Mouse (Mus musculus) heart, postnatal 36 days (tissue): Measurements from ENCODE around the gene Cdk14. TPM values are rescaled to one million over a fixed set of nuclear protein-coding genes. Genes with fewer than 3 reads are reported as not detected.

ENCODE experiments used
- DNase-seq, 2 experiments: peaks; one replicate each; pipeline ENCODE4 v3.0.0; 2021 to 2022
- intact Hi-C: fragments of 180-260 bp; cut with DNase I; formaldehyde crosslinking; loops from one replicate; pipeline ENCODE4 v1.15.1; 2025
- total RNA-seq, 2 experiments: library from RNA; stranded (reverse); gene quantifications; 2 replicates each; pipeline ENCODE4 v1.2.3; 2021

The Cdk14 gene
- total RNA-seq, 2 experiments from 2014 or later: 8.6 to 10.6 TPM

DNA sequence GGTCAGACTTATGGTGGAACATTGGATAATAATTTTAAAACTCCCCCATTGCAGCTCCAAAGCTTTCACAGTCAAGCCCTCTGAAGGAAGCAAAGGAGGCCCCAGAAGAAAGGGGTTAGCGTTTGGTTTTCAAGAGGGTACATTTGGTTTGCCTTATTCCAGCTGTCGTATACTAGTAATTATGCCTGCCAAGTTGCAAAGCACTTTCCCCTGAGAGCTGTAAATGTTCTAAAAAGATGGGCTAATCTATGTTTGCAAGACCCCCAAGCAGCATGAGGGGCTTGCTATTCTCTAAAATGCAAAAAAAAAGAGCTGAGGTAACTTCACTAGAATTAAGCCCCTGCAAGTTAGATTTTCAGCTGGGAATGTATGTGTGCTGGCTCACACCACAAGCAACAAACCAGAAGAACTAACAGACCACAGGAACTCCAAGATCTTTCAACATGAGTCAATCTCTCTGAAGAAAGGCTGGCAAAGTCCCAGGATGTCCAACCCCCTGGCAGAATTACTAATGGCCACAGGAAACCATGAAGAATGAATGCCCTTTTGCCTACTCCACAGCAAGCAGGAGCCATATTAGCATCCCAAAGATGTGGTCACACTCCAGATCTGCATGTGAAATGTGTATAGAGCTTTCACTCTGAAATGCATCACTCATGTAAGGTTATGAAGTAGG, 99.5 kb downstream of the Cdk14 start:
- intact Hi-C loops: no loop called here
- peak; percentile 22 to 26 for DNase-seq

DNA sequence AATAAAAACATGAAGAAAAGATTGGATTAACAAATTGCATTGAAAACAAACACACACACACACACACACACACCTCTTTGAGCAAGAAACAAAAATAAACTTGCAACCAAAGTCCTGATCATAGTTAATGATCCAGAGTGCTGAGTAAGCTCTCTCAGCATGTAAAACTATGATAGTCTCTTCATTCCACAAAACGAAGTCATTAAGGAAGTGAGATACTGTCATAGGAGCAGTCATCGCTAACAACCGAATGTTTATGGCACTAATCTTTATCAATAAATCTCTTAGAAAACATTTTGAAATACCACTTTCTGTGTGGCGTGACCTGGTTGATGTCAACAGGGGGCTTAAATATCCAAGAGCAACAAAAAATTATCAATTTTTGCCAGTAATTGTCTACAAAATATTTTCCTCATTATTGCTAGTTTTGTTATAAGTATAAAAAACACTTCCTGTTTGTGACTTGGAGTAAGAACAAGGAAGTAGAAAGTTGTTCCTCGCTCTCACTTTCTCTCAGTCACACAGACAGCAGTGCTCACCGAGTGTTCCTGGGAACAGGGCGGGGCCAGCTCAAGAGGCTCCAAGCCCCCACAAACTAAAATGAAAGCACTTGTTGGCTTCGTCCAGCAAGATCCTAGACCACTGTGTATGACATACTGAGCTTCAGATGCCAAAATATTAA, 100.1 kb downstream of the Cdk14 start:
- peak; percentile 29 to 31 for DNase-seq
- intact Hi-C loops: no loop called here

DNA sequence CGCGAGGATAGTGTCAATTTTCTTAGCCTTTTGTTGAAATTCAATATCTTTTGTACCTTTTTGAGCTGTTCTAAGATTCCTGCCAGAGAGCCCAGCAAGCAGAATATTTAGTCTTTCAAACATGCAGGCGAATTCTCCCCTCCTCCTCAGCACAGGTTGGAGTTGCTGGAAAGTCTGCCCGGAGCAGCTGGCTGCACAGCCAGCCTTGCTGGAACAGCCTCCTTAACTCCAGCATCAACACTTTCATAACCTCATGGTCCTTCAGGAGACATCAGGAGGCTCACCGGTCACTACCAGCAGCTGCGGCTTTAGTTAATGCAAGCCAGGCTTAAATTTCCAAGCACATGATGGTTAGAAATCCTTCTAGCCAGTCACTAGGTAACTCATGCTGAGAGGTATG, 105.8 kb downstream of the Cdk14 start:
- intact Hi-C loops: no loop called here
- DNase-seq: no peak

DNA sequence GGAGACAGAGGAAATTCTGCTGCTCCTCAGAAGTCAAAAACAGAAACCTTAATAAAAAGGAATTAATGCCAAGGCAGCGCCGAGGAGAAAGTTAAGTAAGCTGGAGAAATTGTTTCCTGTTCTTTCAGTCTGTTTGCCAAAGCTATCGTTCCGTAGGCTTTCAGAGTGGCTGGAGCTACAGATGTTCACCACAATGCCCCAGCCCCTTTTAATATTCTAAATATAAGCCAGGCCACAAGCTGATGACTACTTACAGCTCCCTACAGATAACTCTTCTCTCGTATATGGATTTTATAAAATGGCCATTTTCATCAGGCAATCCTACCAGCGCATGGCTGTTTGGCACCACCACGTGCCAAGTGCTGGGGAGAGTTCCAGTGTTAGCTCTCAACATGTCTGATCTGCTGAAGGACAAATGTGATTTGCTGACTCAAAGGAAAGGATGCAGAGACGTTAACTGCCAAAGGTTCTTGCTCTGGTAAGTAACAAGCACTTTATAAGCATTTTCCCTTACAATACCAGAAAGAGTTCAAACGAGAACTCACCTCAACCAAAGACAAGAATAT, 106.8 kb downstream of the Cdk14 start:
- intact Hi-C loops: no loop called here
- peak in 1 of 2 experiments; percentile 15 for DNase-seq

DNA sequence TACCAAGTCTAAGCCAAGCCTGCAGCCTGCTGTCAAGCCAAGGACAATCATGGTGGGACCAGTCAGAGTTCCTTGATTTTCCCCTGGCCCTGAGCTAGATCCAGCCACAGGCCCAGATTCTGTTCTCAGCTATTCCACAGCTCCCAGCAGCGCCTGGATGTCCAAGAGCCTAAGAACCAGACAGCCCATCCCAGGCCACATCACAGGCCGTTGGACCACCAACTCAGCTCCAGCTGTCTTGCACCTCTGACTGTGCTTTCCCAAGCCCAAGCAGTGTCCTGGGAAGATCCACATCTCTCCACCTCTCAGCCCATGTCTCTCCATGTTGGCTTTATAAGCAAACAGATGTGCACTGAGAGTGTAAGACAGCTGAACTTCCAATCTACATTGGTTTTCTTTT, 114.8 kb downstream of the Cdk14 start:
- intact Hi-C loops: no loop called here
- no peak for DNase-seq

DNA sequence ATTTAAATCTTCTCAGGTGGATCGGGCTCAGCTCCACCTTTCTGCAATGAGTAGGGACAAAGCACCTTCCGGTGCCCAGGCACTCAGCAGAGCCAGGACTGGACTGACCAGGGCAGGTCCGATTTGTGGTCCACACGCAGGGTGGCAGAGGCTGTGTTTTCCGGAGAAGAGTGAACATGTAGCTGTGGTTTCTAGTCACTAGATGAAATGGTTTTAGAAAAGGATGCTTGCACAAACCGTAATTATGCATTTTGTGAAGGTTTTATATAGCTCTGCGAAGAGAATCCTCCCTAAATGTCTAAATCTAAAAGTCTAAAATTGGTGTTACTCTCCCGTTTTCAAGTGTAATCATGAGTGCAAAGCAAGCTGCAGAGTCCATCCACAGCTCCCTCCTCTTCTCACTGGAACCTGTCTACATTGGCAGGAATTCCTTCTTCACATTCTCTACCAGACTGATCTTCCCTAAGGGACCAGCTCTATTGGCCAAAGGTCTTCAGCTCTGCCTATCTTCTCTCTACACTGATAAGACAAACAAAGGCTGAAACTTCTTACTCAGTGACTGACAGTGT, 116.9 kb downstream of the Cdk14 start:
- intact Hi-C loops: no loop called here
- no peak for DNase-seq

DNA sequence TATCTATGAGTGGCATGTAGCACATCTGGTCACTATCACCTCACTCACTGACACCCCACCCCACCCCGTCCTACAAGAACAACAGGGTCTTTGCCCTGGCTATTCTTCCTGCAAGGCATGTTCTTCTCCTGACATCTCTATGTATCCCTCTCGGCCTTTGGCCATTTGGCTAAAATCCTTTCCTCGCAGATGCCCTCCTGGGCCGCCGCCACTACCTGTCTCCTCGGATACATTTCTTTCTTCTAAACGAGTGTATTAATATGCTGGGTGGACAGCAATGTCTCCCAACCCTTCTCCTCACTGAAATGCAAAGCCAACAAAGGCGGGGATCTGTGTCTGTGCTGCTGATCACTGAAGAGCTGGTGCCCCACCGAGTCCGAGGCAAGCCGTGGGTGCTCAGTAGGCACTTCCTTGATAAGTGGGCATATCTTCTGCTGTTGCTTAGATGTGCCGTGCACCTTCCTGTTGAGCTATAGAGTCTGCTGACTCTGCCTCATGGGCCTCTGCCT, 118.5 kb downstream of the Cdk14 start:
- intact Hi-C loops: no loop called here
- DNase-seq: no peak

DNA sequence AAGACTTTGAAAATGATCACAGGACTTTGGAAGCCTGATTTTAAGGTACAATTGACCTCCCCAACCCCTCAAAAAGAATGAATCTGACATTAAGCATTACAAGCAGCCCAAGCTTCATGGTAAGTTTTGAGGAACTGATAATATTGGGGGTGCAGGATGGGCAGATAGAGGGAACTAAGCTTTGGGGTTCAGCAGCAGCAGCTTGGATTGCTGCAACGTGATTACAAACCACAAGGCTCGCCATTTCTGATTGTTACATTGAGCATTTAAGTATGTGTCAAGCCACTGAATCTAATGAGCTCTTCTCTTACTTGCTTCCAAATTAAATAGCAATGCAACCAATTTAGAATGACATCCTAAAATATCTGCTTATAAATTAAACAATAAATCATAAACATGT, 119.1 kb downstream of the Cdk14 start:
- intact Hi-C loops: no loop called here

DNA sequence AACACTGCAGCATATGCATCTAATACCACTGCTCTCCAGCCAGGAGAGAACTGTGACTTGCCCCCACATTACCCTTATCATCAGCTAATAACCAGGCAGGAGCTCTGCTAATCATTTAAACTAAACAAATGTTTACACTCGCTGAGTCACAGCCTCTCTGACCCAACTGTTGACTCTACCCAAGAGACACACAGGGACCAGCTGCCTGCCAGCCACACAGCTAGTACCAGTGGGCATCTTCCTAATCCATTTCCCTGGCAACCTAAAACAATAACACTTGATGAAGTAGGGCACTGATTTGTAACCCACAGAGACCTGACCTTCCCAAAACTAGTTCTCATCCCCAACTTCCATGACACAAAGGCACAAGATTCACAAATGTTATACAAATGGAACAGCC, 119.8 kb downstream of the Cdk14 start:
- DNase-seq: no peak
- intact Hi-C loops: no loop called here

More for the DNA sequence above, 119.1 kb downstream of the Cdk14 start:
- no peak for DNase-seq

DNA sequence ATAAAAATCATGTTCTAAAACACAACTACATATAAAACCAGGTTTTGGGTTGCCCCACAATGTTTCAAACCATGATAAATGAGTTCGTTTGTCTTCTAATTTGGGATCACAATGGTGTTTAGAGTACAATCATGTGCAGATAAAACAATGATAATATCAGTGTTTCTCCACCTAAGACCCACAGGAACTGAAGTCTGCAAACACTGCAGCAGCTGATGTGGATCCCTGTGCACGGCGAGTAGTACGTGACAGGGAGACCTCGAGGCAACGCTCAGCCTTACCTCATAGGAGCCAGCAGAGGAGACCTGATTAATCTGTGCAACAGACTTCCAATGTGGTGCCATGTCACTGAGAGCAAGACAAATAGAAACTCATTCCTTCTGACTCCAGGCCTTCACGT, 122.9 kb downstream of the Cdk14 start:
- no peak for DNase-seq
- intact Hi-C loops: no loop called here

DNA sequence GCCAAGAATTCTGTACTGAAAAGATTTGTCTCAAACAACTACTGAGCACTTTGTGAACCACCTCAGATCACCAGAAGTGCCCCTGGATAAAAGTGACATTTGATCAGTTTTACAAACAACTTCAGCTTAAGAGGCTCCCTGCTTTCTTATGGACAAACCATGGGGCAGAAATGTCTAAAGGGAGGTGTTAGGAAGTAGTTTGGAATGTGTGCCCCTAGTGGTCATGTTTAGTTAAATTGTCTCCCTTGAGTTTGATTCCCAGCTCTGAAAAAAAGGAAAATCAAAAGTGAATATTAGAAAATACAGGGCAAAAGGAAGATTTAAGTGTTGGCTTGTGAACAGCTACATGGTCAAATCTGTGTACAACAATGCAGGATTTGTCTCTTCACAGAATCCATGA, 123.3 kb downstream of the Cdk14 start:
- no peak for DNase-seq
- intact Hi-C loops: no loop called here

DNA sequence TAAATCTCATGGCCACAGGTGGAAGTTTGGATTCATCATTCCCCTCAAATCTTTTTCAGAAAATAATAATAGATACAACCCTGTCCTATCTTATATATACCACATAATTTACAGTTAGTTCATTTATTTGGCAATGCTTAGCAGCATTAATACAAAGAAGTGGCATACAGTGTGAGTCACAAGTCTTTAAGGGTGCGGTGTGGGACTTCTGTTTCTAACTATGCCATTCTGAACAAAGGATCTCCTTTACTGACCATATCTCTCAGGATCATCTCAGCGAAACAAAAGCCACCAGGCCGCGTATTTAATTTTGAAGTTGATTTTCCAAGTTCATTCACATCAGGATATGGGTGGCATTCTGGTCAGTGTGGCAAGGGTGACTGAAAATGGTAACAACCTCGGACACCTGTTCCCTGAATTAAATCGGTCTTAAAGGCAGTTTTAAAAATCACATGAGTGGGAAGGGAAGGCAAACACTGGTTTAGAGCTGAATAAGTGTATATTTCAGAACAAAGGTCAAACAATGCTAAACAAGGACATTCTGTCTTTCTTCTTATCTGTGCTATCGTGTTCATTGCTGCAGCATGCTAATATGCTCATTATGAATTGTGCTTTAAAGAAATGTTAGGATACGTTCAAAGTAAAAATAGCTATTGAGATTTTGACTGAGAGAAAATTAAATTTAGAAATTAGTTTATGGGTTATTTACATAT, 127.1 kb downstream of the Cdk14 start:
- DNase-seq: no peak
- intact Hi-C loops: no loop called here

DNA sequence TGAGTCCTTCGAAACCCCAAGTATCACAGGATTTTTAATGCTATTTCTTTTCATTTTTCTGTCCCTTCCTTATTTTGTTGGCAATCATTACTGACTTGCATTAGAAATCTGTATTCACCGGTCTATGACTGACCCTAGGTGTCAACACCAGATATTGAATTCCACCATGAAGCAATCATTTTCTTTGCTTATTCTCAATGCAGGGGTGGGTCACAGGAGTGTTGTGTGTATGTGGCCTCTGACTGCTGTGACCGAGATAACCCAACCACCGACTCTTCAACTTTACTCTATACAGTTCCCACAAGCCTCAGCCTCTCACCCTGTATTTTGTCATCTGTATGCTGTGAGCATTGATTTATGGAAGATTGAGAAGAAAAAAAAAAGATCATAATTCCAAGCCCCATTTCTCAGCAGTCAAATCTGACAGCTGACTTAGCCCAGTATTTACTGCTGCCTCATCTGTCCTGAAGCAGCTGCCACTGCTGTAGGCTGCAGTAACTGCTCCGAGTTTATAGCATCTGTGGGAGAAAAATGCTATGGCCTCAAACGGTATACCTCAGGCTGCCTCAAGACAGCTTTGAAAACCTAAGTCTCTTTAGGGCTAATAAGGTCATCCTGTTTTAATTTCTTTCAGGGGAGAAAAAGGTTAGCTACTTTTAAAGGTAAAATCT, 128.7 kb downstream of the Cdk14 start:
- DNase-seq: no peak
- intact Hi-C loops: no loop called here

DNA sequence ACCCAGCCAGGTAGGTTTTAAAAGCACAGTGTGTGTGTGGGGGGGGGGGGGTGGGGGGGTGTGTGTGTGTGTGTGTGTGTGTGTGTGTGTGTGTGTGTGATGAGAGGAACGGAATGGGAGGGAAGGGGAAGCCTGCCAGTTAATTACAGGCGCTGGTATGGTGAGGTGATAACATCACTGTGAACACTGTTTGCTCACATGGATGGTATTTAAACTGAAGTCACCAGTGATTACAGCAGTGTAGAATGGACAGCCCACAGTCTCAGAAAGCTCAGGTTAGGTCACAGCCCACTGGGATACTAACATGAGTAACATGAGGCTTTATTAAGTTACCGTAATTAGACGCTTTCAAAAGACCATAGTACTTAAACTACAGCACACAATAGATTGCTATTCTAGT, 129.4 kb downstream of the Cdk14 start:
- intact Hi-C loops: no loop called here
- DNase-seq: no peak

DNA sequence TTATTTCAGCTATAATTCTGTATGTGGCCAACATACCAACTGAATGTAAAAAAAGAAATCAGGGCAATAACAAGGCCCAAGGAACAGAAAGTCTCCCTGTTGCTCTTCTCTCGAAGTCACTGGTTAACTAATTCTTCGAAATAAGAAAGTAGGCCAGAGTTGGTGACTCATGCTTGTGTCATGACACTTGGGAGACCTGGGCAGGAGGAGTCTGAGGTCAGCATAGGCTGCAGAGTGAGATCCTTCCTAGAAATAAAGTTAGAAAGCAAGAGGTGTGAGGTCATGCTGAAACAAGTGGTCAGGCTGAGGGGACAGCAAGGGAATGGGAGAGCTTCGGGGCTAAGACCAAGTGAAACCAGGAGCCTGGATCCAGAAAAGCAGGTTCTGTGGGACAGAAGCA, 134.2 kb downstream of the Cdk14 start:
- intact Hi-C loops: no loop called here
- no peak for DNase-seq

DNA sequence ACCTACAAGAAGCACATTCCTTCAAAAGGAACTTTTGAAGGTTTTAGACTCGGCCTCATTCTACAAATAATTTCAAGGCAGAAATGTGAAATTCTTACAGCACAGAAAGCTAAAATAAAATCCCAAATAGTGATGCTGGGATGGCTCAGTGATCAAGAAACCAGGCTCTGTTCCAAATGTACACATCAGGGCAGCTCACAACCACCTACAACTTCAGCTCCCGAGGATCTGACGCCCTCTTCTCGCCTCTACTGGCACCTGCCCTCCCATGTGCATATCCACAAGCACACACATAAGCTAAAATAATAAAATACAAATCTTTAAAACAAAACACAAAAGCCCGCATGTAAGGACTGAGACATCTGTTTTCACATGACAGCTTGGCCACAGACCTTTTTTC, 135.6 kb downstream of the Cdk14 start:
- no peak for DNase-seq
- intact Hi-C loops: no loop called here

DNA sequence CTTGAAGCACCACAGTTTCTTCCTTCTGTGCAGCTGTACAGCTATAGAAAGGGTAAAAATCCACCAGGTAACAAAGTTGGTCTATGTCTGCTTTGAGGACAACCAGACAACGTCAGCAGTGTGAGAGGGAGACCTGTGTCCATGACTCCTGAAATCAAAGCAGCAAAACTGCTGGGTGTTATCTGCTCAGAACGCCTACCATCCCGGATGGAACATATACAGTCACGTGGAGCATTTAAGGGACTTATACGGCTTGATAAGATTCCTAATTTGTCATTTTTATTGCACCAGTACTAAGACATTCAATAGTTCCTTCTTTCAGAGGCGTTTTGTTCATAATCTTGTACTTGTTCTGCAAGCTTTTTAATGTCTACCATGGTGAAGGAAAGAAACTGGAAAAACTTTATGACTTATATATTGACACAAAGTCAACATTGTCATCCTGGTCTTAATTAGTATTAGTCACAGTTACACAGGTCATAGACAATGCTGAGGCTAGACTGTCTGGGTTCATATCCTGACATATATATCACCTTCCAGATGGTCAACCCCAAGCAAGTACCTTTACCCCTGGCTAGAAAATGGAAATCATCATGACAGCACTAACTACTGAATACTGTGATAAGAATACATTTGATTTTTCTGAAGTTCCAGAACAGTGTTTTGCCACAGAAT, 136.2 kb downstream of the Cdk14 start:
- intact Hi-C loops: no loop called here
- no peak for DNase-seq

DNA sequence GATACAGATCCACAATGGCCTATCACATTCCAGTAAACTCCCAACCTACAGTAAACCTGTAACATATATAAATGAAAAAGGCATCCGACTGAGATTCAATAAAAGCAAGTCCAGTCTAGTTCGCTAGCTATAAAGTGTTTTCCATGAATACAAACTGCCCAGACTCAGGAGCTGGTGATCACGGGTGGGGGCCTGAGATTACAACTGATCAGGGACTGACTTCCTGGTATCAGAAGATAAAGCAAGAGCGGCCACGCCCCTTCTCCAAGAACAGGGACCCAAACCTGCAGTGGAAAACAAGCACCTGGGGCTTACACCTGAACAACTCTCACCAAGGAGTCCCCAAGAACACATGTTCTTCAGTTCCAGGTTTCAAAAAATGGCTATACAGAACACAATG, 137.7 kb downstream of the Cdk14 start:
- intact Hi-C loops: no loop called here
- no peak for DNase-seq

DNA sequence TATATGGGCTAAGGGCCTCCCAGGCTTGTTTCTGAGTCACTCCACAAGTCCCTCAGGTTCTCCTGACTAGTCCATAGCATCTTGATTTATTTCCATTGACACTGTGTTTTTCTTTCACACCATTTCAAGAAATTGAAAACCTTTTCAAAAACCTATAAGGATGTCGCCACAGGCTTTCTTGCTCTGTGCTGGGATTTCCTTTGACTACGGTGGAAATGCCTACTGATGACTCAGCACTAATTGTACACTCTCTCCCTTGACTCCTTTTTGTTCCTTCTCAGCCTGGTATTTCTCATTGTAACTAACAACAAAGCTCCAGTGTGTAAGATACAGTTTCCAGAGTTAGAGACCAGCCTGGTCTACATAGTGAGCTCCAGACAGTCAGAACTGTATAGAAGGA, 144.8 kb downstream of the Cdk14 start:
- intact Hi-C loops: no loop called here

DNA sequence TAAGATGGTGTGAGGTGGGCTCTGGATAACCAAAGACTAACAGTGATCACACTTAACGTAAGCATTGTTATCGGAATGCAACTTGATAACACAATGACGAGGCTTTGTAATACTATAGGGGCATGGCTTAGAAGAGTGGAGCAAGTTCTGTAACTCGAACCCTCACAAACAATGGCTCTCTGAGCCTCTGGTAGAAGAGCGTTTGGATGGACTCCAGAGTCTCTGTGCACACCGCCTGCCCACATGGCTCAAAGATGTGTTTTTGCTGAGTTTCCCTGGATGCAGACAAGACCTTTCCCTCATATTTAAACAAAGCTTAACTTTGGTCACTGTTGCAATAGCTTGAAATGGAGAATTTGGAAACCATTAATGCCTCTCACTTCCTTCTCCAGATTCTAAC, 145.8 kb downstream of the Cdk14 start:
- DNase-seq: no peak
- intact Hi-C loops: no loop called here

More for the DNA sequence above, 144.8 kb downstream of the Cdk14 start:
- no peak for DNase-seq
